Mouse (Mus musculus) small intestine, adult 2 months (tissue): ENCODE results near the gene Mvb12b. TPM values are rescaled to one million over a fixed set of nuclear protein-coding genes. Genes with fewer than 3 reads are reported as not detected.

Experiments used
- H3K27ac ChIP-seq: fragments of 200-500 bp; 2 replicates; pipeline ENCODE4 v1.5.1; 2012; ENCODE audit warnings: low read depth, low read length, control low read depth, inconsistent platforms; ENCODE audit not compliant: insufficient read depth
- H3K27me3 ChIP-seq: fragments of 200-500 bp; 2 replicates; pipeline ENCODE4 v1.6.1; 2012; ENCODE audit warnings: mild to moderate bottlenecking, moderate library complexity, low read length, inconsistent platforms; ENCODE audit not compliant: control insufficient read depth, insufficient read depth
- H3K36me3 ChIP-seq: fragments of 200-500 bp; 2 replicates; pipeline ENCODE4 v1.6.1; 2012; ENCODE audit warnings: mild to moderate bottlenecking, low read length, control low read depth, inconsistent platforms; ENCODE audit not compliant: control insufficient read depth, insufficient read depth
- H3K4me1 ChIP-seq: fragments of 200-500 bp; 2 replicates; pipeline ENCODE4 v1.6.1; 2012; ENCODE audit warnings: low read length, inconsistent platforms, mixed read lengths; ENCODE audit not compliant: control insufficient read depth, insufficient read depth, insufficient read length
- H3K4me3 ChIP-seq: fragments of 200-500 bp; 2 replicates; pipeline ENCODE4 v1.5.1; 2012; ENCODE audit warnings: low read depth, mild to moderate bottlenecking, control low read depth, inconsistent platforms, low read length, moderate library complexity
- CTCF ChIP-seq: fragments of 200-500 bp; IDR thresholded peaks from 2 replicates; pipeline ENCODE4 v1.5.1; 2012; ENCODE audit warnings: low read depth, mild to moderate bottlenecking, control low read depth, inconsistent platforms, low read length, moderate library complexity, mixed read lengths; ENCODE audit not compliant: insufficient replicate concordance, insufficient read length; ENCODE audit errors: extremely low read depth
- POLR2A ChIP-seq: fragments of 200-500 bp; IDR thresholded peaks from 2 replicates; pipeline ENCODE4 v1.6.1; 2012; ENCODE audit warnings: low read depth, mild to moderate bottlenecking, control low read depth, inconsistent platforms, low read length, moderate library complexity
- WGBS: fragments of 180-500 bp; shearing (Covaris S2); methylation state at CpG from one replicate; pipeline ENCODE4 v1.1.7; 2018; 5-methylcytosine and 5-hydroxymethylcytosine counted together
- polyA plus RNA-seq: library from polyadenylated mRNA; depleted of rRNA; stranded (reverse); fragments of >200 nt; gene quantifications from 2 replicates; pipeline ENCODE4 v1.2.3, GENCODE M21; 2012

The Mvb12b gene
- polyA plus RNA-seq, 1 experiment: 7.9 TPM

- H3K4me1 ChIP-seq: no peaks in the 10 kb centered on the region
- H3K27ac ChIP-seq: no peak overlapping the region
- 96% methylated on average over 2 of the region's 2 CpGs for WGBS
These were observed 69.4 kb downstream of the Mvb12b start for GRCm38 (mm10) chr2:33818385-33818784.

GRCm38 (mm10) chr2:33817663-33818346 is 69.9 kb downstream of the Mvb12b start:
- Histone ChIP-seq H3K36me3 (no peaks in the 10 kb centered on the region), H3K4me1 (no peaks in the 10 kb centered on the region), H3K27ac (no peak overlapping the region), H3K4me3 (no peak overlapping the region), H3K27me3 (no peaks in the 10 kb centered on the region)
- TF ChIP-seq POLR2A (no peak), CTCF (no peak)
- WGBS: 87% methylated on average over 9 of the region's 9 CpGs

More at GRCm38 (mm10) chr2:33818385-33818784, 69.4 kb downstream of the Mvb12b start:
- TF ChIP-seq POLR2A: no peak
- no peak for TF ChIP-seq CTCF
- no peaks in the 10 kb centered on the region for H3K27me3 ChIP-seq
- no peak overlapping the region for H3K4me3 ChIP-seq
- no peaks in the 10 kb centered on the region for H3K36me3 ChIP-seq

- TF ChIP-seq CTCF: no peak
- no peak for TF ChIP-seq POLR2A
- no peaks in the 10 kb centered on the region for H3K36me3 ChIP-seq
- H3K27me3 ChIP-seq: no peaks in the 10 kb centered on the region
- no peak overlapping the region for H3K27ac ChIP-seq
- H3K4me3 ChIP-seq: no peak overlapping the region
- no peaks in the 10 kb centered on the region for H3K4me1 ChIP-seq
- 84% methylated on average over 4 of the region's 4 CpGs for WGBS
These were observed 70.7 kb downstream of the Mvb12b start for GRCm38 (mm10) chr2:33817080-33817479.

- TF ChIP-seq POLR2A: no peak
- no peak for TF ChIP-seq CTCF
- Histone ChIP-seq H3K4me3 (no peak overlapping the region), H3K4me1 (no peaks in the 10 kb centered on the region), H3K27me3 (no peaks in the 10 kb centered on the region), H3K27ac (no peak overlapping the region), H3K36me3 (no peaks in the 10 kb centered on the region)
- 83% methylated on average over 8 of the region's 8 CpGs for WGBS
These were observed 73.2 kb downstream of the Mvb12b start for GRCm38 (mm10) chr2:33814581-33814980.

- H3K4me1 ChIP-seq: no peaks in the 10 kb centered on the region
- 67% methylated on average over 8 of the region's 8 CpGs for WGBS
These were observed 74.1 kb downstream of the Mvb12b start for GRCm38 (mm10) chr2:33813501-33814240.

GRCm38 (mm10) chr2:33812980-33813379 is 74.8 kb downstream of the Mvb12b start:
- no peaks in the 10 kb centered on the region for H3K4me1 ChIP-seq

More at GRCm38 (mm10) chr2:33813501-33814240, 74.1 kb downstream of the Mvb12b start:
- H3K27ac ChIP-seq: no peak overlapping the region
- no peaks in the 10 kb centered on the region for H3K36me3 ChIP-seq
- H3K4me3 ChIP-seq: no peak overlapping the region
- H3K27me3 ChIP-seq: no peaks in the 10 kb centered on the region
- no peak for TF ChIP-seq CTCF
- TF ChIP-seq POLR2A: no peak

GRCm38 (mm10) chr2:33811349-33811890 is 76.3 kb downstream of the Mvb12b start:
- TF ChIP-seq POLR2A (no peak), CTCF (no peak)
- Histone ChIP-seq H3K4me3 (no peak overlapping the region), H3K27me3 (no peaks in the 10 kb centered on the region), H3K4me1 (no peaks in the 10 kb centered on the region), H3K36me3 (no peaks in the 10 kb centered on the region), H3K27ac (no peak overlapping the region)
- 87% methylated on average over 17 of the region's 17 CpGs for WGBS

More at GRCm38 (mm10) chr2:33812980-33813379, 74.8 kb downstream of the Mvb12b start:
- WGBS: 86% methylated on average over 11 of the region's 11 CpGs
- Histone ChIP-seq H3K27me3 (no peaks in the 10 kb centered on the region), H3K36me3 (no peaks in the 10 kb centered on the region), H3K4me3 (no peak overlapping the region), H3K27ac (no peak overlapping the region)
- no peak for TF ChIP-seq CTCF
- TF ChIP-seq POLR2A: no peak
